Mouse (Mus musculus) cortical plate, adult 2 months (tissue): ENCODE measurements at regions not wholly inside any gene's neighbourhood (a gene's known extent, or its start where the extent isn't known, plus 50 kb on each side); places are given as distances from the start of the nearest gene placed in this dataset.

Experiments
- CTCF ChIP-seq: fragments of 200-500 bp; IDR thresholded peaks from 2 replicates; pipeline ENCODE4 v1.5.1; 2011; ENCODE audit warnings: mild to moderate bottlenecking, control low read depth, low read length; ENCODE audit not compliant: insufficient read depth; ENCODE audit errors: extremely low read depth
- POLR2A ChIP-seq: fragments of 200-500 bp; IDR thresholded peaks from 2 replicates; pipeline ENCODE4 v1.6.1; 2011; ENCODE audit warnings: mild to moderate bottlenecking, low read length, control low read depth; ENCODE audit not compliant: insufficient read depth; ENCODE audit errors: extremely low read depth

DNA sequence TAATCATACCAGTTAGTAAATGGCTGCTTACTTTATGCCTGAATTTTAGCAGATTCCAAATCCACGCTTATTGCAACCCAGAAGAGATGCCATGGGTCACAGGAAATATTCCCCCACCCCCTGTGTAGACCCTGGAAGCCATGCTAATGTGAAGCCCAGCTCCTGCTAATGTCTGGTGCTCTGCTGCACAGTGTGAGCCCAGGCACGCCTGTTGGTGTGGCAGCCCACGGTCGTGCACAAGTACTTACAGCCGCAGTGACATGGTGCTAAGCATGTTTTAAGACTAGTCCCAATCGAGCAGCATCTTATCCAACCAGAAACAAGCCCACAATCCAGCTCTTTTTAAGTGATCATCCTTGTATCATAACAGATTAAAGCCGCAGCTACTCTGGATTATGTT is 480.5 kb upstream of the Pitx2 start:
- TF ChIP-seq CTCF, result no peak
- no peak for TF ChIP-seq POLR2A
